Comparison of ENCODE assay signal across 27 mouse cellular contexts in the genomic region with DNA sequence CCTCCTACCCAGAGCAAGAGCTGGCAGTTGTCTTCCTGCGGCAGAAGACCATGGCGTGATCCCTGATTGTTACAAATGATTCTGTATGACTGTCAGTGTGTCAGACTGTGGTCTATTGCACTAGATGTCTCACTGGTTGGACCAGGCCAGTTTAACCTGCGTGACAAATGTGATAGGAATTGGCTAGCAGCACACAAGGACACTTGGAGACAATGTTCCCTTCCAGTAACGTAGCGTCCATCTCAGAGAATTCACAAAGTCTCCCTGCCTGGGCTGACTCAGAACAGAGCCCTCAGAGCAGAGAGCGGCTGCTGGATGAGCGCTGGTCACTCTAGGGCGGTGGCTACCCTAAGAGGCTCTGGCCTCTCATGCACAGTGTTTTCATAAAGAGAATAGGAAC. TPM values are rescaled to one million over a fixed set of nuclear protein-coding genes. Genes with fewer than 3 reads are reported as not detected.
DNase-seq lines count a peak whose midpoint lies in the region; ATAC-seq lines count a peak whose summit lies in the region.
"Had no signal": no experiment of that assay in that cellular context is flagged by ENCODE, and none has a peak within 500 bp of the region (broad histone marks: within the 10 kb centered on the region; RNA-seq: fewer than 3 reads in every experiment).

No protein-coding gene starts in this region.

- H3K9me3 ChIP-seq in kidney, embryonic 16.5 days (ENCODE audit: low read length) = no peaks in the 10 kb centered on the region
- H3K9me3 ChIP-seq in stomach, embryonic 14.5 days (ENCODE audit: control insufficient read depth, low read depth, low read length) = no peaks in the 10 kb centered on the region
- H3K9me3 ChIP-seq: embryonic facial prominence, embryonic 12.5 days; heart, embryonic 10.5 days; heart, embryonic 15.5 days; hindbrain, embryonic 13.5 days; limb, embryonic 12.5 days; midbrain, embryonic 10.5 days; midbrain, embryonic 15.5 days; neural tube, embryonic 12.5 days had no signal

- no peak overlapping the region for H3K4me2 ChIP-seq in kidney, embryonic 16.5 days (replicated peaks; ENCODE audit: low read depth, low read length)
- H3K4me2 ChIP-seq in stomach, embryonic 14.5 days (replicated peaks; ENCODE audit: low read depth, low read length) = no peak overlapping the region
- H3K4me2 ChIP-seq: embryonic facial prominence, embryonic 12.5 days; heart, embryonic 15.5 days; hindbrain, embryonic 13.5 days; limb, embryonic 12.5 days; liver, embryonic 11.5 days; midbrain, embryonic 15.5 days; neural tube, embryonic 12.5 days had no signal

- 85% methylated on average over 8 of the region's 8 CpGs for WGBS in kidney, embryonic 16.5 days
- 82% methylated on average over 8 of the region's 8 CpGs for WGBS in stomach, embryonic 14.5 days

- H3K4me3 ChIP-seq in kidney, embryonic 16.5 days (ENCODE audit: low read length) = no peak overlapping the region
- no peak overlapping the region for H3K4me3 ChIP-seq in stomach, embryonic 14.5 days (ENCODE audit: low read depth, low read length)
- H3K4me3 ChIP-seq: embryonic facial prominence, embryonic 12.5 days; heart, embryonic 10.5 days; heart, embryonic 15.5 days; hindbrain, embryonic 13.5 days; limb, embryonic 12.5 days; midbrain, embryonic 10.5 days; midbrain, embryonic 15.5 days; neural tube, embryonic 12.5 days had no signal

- no peak overlapping the region for H3K9ac ChIP-seq in kidney, embryonic 16.5 days (replicated peaks; ENCODE audit: low read length)
- H3K9ac ChIP-seq in stomach, embryonic 14.5 days (replicated peaks; ENCODE audit: low read depth, low read length) = no peak overlapping the region
- H3K9ac ChIP-seq: embryonic facial prominence, embryonic 12.5 days; heart, embryonic 15.5 days; hindbrain, embryonic 13.5 days; limb, embryonic 12.5 days; midbrain, embryonic 15.5 days; neural tube, embryonic 12.5 days had no signal

- ATAC-seq in kidney, embryonic 16.5 days (ENCODE audit: low FRiP score, low TSS enrichment) = no peak
- ATAC-seq in stomach, embryonic 14.5 days (ENCODE audit: insufficient number of reproducible peaks, insufficient read depth, low FRiP score, low read depth) = no peak
- ATAC-seq: forebrain, embryonic 14.5 days; midbrain, embryonic 15.5 days had no signal

- DNase-seq in kidney, postnatal 10 days = no peak
- DNase-seq in adrenal gland, adult 2 months = peak; percentile 80
- peak; percentile 46 for DNase-seq in adrenal gland, postnatal 25 days
- DNase-seq in embryo, embryonic 10.5 days (ENCODE audit: low spot score) = no peak
- no peak for DNase-seq in neural tube, embryonic 10.5 days (ENCODE audit: extremely low spot score, low spot score)
- DNase-seq in ovary, postnatal 14 days (ENCODE audit: low spot score) = no peak
- DNase-seq: cerebellum, adult 2 months; cerebellum, postnatal 25 days; embryo, embryonic 11 days; gastrocnemius, postnatal 25 days; heart, adult 11 months; heart, postnatal 36 days; kidney, adult 8-10 months; layer of hippocampus, adult 9-11 months; thymus, postnatal 4 days had no signal

- H3K36me3 ChIP-seq in kidney, embryonic 16.5 days (ENCODE audit: insufficient read depth, low read length) = peaks cover 39% of the 10 kb centered on the region
- peaks cover 32% of the 10 kb centered on the region for H3K36me3 ChIP-seq in stomach, embryonic 14.5 days (ENCODE audit: control insufficient read depth, insufficient read depth, low read length)

- peak overlapping the region; percentile 34; the same call in 1 of the 2 replicates for H3K27ac ChIP-seq in kidney, embryonic 16.5 days (ENCODE audit: low read length)
- H3K27ac ChIP-seq in stomach, embryonic 14.5 days (ENCODE audit: low read length) = peak overlapping the region; percentile 55; the same call in 1 of the 2 replicates
- H3K27ac ChIP-seq: embryonic facial prominence, embryonic 12.5 days; heart, embryonic 10.5 days; heart, embryonic 15.5 days; hindbrain, embryonic 13.5 days; limb, embryonic 12.5 days; midbrain, embryonic 10.5 days; midbrain, embryonic 15.5 days; neural tube, embryonic 12.5 days had no signal

- H3K4me1 ChIP-seq in kidney, embryonic 16.5 days (ENCODE audit: insufficient read depth, low read length) = no peaks in the 10 kb centered on the region
- 0 out of 2 replicates have a peak, but pooled peaks cover 2% of the 10 kb centered on the region for H3K4me1 ChIP-seq in stomach, embryonic 14.5 days (ENCODE audit: control insufficient read depth, insufficient read depth, low read length)
- H3K4me1 ChIP-seq: embryonic facial prominence, embryonic 12.5 days; heart, embryonic 10.5 days; heart, embryonic 15.5 days; hindbrain, embryonic 13.5 days; limb, embryonic 12.5 days; midbrain, embryonic 10.5 days; midbrain, embryonic 15.5 days; neural tube, embryonic 12.5 days had no signal

- H3K27me3 ChIP-seq in kidney, embryonic 16.5 days (ENCODE audit: insufficient read depth, low read length) = no peaks in the 10 kb centered on the region
- no peaks in the 10 kb centered on the region for H3K27me3 ChIP-seq in stomach, embryonic 14.5 days (ENCODE audit: control insufficient read depth, insufficient read depth, low read length)
- H3K27me3 ChIP-seq: embryonic facial prominence, embryonic 12.5 days; heart, embryonic 15.5 days; hindbrain, embryonic 13.5 days; limb, embryonic 12.5 days; midbrain, embryonic 15.5 days; neural tube, embryonic 12.5 days had no signal

RNA-seq across cellular contexts. Expression of gene Cyb5d2, which starts 28.2 kb away (rescaled TPM):
- polyA plus RNA-seq in kidney, embryonic 16.5 days (2015; fragmentation: Nextera tagmentation; extraction: Ambion mirVana) = 6.7 and 7.5 TPM in 2 replicates
- 10 to 100 TPM; 21.3 to 22.9 TPM for total RNA-seq in adrenal gland, adult 2 months (2021)
- polyA plus RNA-seq in adrenal gland, adult 2 months (2012; rRNA removed) = 7.8 and 8.5 TPM in 2 replicates
- 21.1 and 23.0 TPM in 2 replicates for total RNA-seq in adrenal gland, postnatal 25 days (2021)
- polyA plus RNA-seq in stomach, embryonic 14.5 days (2014; fragmentation: Nextera tagmentation; extraction: Ambion mirVana) = 4.1 and 5.3 TPM in 2 replicates

RNA-seq across cellular contexts. Expression of gene Zzef1, which starts 28.3 kb away (rescaled TPM):
- polyA plus RNA-seq in kidney, embryonic 16.5 days (2015; fragmentation: Nextera tagmentation; extraction: Ambion mirVana) = 8.8 and 9.5 TPM in 2 replicates
- 10 to 100 TPM; 31.5 to 32.7 TPM for total RNA-seq in adrenal gland, adult 2 months (2021)
- polyA plus RNA-seq in adrenal gland, adult 2 months (2012; rRNA removed) = 19.5 and 23.6 TPM in 2 replicates
- 37.4 and 44.1 TPM in 2 replicates for total RNA-seq in adrenal gland, postnatal 25 days (2021)
- 12.7 and 13.8 TPM in 2 replicates for polyA plus RNA-seq in stomach, embryonic 14.5 days (2014; fragmentation: Nextera tagmentation; extraction: Ambion mirVana)

Comparison
In these comparisons a context has a peak if more than half of its experiments do, and no peak if none do; other contexts are left out.
1. DNase-seq: peak in adrenal gland, adult 2 months (single experiment) and adrenal gland, postnatal 25 days (single experiment); none in kidney, postnatal 10 days (single experiment), embryo, embryonic 10.5 days (single experiment), neural tube, embryonic 10.5 days (single experiment) and ovary, postnatal 14 days (single experiment).